Mouse (Mus musculus): ENCODE measurements around the gene Cyp26c1.

- TF ChIP-seq CTCF (IDR thresholded peaks at IDR 0.05; ENCODE audit: low read depth) (no peak), EP300 (optimal IDR thresholded peaks at IDR 0.05) (no peak)
Measured at GRCm38 (mm10) chr19:37738575-37738974, 53.2 kb downstream of the Cyp26c1 start.
